Mouse (Mus musculus): ENCODE measurements around the gene Mettl13. TPM values are rescaled to one million over a fixed set of nuclear protein-coding genes. Genes with fewer than 3 reads are reported as not detected.

Gene Mettl13
- polyA plus RNA-seq, 1 experiment from 2014 or later, result 23.4 TPM

DNA sequence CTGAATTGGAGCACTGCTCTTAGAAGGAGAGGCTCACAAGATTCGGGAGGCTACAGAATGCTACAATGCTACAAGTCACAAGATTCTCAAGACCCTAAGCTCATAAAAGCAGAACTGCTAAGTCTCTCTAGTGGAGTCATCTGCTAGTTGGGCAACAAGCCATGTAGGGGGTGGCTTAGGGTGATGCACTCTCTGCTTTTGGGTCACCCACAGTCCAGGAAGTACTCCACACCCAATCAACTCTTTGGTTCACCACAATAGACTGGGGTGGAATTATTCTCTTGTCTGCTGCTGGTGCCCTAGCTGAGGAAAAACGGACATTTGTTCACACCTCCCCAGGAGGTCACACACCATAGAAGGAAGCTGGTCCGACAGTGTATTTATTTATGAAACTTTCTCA is 16.6 kb upstream of the Mettl13 start:
- no peak overlapping the region for H3K4me3 ChIP-seq (replicated peaks)
- no peak for ATAC-seq (ENCODE audit: low FRiP score)
- no peaks in the 10 kb centered on the region for H3K36me3 ChIP-seq (replicated peaks)
- no peak overlapping the region for H3K27ac ChIP-seq
- no peaks in the 10 kb centered on the region for H3K9me3 ChIP-seq
- WGBS, result 60% methylated on average over 3 of the region's 3 CpGs
- no peak overlapping the region for H3K4me2 ChIP-seq
- H3K9ac ChIP-seq, result no peak overlapping the region
- no peaks in the 10 kb centered on the region for H3K27me3 ChIP-seq
- H3K4me1 ChIP-seq, result peaks cover 5% of the 10 kb centered on the region

DNA sequence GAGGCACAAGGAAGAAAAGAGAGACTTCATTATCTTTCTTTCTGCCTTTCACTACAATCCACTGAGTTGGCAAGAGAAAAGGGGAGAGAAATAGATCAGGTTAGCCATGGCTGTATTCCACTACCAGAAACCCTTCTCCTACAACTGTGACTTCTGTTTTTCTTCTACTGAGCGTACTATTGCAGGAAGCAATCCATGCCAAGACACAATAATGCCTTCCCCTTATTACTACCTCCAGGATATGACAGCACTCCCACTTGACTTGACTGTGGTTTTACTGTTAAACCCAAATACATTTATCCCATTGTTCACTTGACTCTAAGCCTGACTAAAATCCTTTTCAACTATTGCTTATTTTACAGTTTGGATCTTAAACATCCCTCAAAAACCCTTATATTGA is 14.9 kb upstream of the Mettl13 start:
- 97% methylated on average over 1 of the region's 1 CpGs for WGBS
- H3K4me2 ChIP-seq, result no peak overlapping the region
- ATAC-seq (ENCODE audit: low FRiP score), result no peak

DNA sequence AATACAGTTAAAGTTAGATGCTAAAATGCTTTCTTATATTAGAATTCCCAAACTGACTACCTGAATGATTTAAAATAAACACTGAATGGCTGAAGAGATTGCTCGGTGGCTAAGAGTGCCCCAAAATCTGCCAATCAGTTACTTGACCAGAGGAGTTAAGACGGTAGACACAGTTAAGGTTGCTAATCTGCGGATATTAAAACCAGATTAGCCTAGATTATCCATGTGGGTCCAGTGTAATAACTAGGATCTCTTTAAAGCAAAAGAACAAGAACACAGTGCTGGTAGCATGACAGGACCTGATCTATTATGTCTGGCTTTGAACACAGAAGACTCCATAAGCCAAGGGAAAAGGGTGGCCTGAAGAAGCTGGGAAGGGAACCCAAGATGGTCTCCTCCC is 5.8 kb upstream of the Mettl13 start:
- ATAC-seq (ENCODE audit: low FRiP score), result no peak
- no peaks in the 10 kb centered on the region for H3K9me3 ChIP-seq
- no peak overlapping the region for H3K27ac ChIP-seq
- H3K4me2 ChIP-seq, result no peak overlapping the region
- no peak overlapping the region for H3K4me3 ChIP-seq (replicated peaks)
- H3K36me3 ChIP-seq (replicated peaks), result no peaks in the 10 kb centered on the region
- H3K27me3 ChIP-seq, result no peaks in the 10 kb centered on the region
- 85% methylated on average over 3 of the region's 3 CpGs for WGBS
- H3K9ac ChIP-seq, result no peak overlapping the region
- no peaks in the 10 kb centered on the region for H3K4me1 ChIP-seq

More for the DNA sequence above, 14.9 kb upstream of the Mettl13 start:
- H3K9me3 ChIP-seq, result no peaks in the 10 kb centered on the region
- H3K36me3 ChIP-seq (replicated peaks), result no peaks in the 10 kb centered on the region
- H3K4me3 ChIP-seq (replicated peaks), result no peak overlapping the region
- no peaks in the 10 kb centered on the region for H3K4me1 ChIP-seq
- no peaks in the 10 kb centered on the region for H3K27me3 ChIP-seq
- H3K27ac ChIP-seq, result no peak overlapping the region
- no peak overlapping the region for H3K9ac ChIP-seq

DNA sequence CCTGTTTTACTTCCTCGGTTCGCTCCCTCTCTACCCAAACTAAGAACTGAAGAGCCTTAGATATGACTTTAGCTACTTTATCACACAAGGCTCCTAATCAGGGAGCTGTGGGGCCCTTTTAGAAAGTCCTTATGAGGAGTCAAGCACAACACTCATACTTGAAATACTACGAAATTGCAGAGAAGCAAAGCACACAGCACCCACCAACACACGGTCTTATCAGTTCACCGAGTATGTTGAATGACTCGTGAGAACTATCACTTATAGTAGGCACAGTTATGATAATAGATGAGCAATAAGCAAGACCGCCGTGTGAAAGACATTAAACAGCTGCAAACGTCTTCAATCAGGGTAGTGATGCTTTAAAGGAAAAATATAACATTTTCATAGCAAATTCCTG is 4.6 kb upstream of the Mettl13 start:
- no peaks in the 10 kb centered on the region for H3K27me3 ChIP-seq
- WGBS, result 91% methylated on average over 9 of the region's 9 CpGs
- no peak for ATAC-seq (ENCODE audit: low FRiP score)

DNA sequence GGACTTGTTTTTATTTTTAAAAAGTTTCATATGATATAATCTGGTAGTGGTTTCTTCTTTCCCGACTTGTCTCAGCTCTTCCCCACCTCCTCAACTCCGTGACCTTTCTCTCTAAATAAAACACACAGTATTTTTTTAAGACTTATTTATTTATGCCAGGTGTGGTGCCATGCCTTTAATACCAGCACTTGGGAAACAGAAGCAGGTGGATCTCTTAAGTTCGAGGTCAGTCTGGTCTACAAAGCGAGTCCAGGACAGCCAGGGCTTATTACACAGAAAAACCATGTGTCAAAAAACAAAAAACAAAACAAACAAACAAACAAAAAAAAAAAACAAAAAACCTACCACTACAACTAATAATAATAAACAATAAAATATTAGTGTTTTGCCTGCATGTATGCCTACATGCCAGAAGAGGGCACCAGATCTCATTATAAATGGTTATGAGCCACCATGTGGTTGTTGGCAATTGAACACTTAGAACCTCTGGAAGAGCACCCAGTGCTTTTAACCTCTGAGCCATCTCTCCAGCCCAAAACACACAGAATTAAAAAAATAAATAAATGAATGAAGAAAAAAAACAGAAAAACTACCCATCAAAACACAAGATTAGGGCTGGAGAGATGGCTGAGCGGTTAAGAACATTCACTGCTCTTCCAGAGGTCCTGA is 1.4 kb upstream of the Mettl13 start:
- H3K27me3 ChIP-seq, result no peaks in the 10 kb centered on the region
- no peak overlapping the region for H3K9ac ChIP-seq
- no peak for ATAC-seq (ENCODE audit: low FRiP score)
- no peak overlapping the region for H3K4me3 ChIP-seq (replicated peaks)
- 74% methylated on average over 5 of the region's 5 CpGs for WGBS
- H3K4me2 ChIP-seq, result no peak overlapping the region
- peaks cover 17% of the 10 kb centered on the region for H3K36me3 ChIP-seq (replicated peaks)
- no peak overlapping the region for H3K27ac ChIP-seq
- peaks cover 16% of the 10 kb centered on the region for H3K4me1 ChIP-seq
- H3K9me3 ChIP-seq, result no peaks in the 10 kb centered on the region

More for the DNA sequence above, 4.6 kb upstream of the Mettl13 start:
- Histone ChIP-seq H3K27ac (no peak overlapping the region), H3K4me1 (peaks cover 3% of the 10 kb centered on the region; the same call in 1 of the 2 replicates), H3K4me2 (no peak overlapping the region), H3K9me3 (no peaks in the 10 kb centered on the region), H3K4me3 (replicated peaks) (no peak overlapping the region), H3K9ac (no peak overlapping the region), H3K36me3 (replicated peaks) (no peaks in the 10 kb centered on the region)

DNA sequence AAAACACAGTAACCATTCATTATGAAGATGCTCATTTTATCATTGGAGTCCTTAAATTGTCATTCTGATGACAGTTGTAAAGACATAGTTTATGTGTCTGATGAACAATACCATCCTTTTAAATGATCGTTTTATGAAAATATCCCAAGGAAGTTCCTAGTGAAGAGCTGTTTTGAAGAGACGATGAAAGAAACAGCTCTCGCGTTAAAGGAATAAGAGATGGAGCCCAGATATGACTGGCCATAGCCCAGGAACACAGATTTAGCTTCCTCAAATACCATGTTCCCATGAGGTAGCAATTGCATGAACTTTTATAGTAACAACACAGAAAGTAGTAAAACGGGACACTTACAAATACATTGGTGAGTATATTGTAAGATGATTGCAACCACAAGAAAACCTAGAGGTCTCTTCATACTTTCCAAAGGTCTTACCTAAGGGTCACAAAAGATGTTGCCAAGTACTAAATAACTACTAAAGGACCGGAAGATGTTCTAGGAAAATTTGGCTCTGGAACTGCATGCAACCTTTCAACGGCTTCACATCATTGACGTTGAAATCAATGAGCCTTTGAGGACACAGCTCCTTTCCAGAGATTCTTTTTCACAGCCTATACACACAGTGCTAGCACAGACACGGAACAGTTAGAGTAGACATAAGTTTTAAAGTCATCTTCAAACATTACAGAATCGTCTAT is 714 bp upstream of the Mettl13 start:
- Histone ChIP-seq H3K9me3 (no peaks in the 10 kb centered on the region), H3K4me3 (replicated peaks) (peak overlapping the region; percentile 71), H3K4me1 (peaks cover 16% of the 10 kb centered on the region), H3K9ac (peak overlapping the region; percentile 72; the same call in 1 of the 2 replicates), H3K4me2 (peak overlapping the region; percentile 93), H3K36me3 (replicated peaks) (peaks cover 24% of the 10 kb centered on the region), H3K27me3 (no peaks in the 10 kb centered on the region), H3K27ac (peak overlapping the region; percentile 54)
- 69% methylated on average over 10 of the region's 10 CpGs for WGBS
- no peak for ATAC-seq (ENCODE audit: low FRiP score)

DNA sequence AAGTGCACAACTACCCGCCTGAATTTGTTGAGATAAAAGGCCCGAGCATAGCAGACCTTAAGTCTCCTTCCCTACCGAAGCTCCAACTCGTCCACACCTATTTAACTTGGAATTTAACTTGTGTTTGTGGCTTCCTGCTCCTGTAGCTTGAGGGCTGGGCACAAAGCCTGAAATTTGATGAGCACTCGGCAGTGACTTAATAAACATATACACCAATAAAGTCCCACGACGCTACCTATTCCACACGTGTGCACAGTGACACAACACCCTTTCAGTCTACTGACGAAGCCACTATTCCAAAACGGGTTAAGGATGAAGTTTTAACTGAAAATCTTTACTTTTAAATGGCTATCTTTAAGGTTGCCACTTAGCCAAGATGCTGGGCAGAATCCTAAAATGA is 744 bp downstream of the Mettl13 start:
- Histone ChIP-seq H3K9ac (peak overlapping the region; percentile 72), H3K9me3 (no peaks in the 10 kb centered on the region), H3K27ac (no peak overlapping the region), H3K4me1 (peaks cover 16% of the 10 kb centered on the region), H3K4me3 (replicated peaks) (peak overlapping the region; percentile 71), H3K27me3 (no peaks in the 10 kb centered on the region), H3K4me2 (peak overlapping the region; percentile 93), H3K36me3 (replicated peaks) (peaks cover 36% of the 10 kb centered on the region)
- WGBS, result 14% methylated on average over 10 of the region's 10 CpGs
- ATAC-seq (ENCODE audit: low FRiP score), result no peak

DNA sequence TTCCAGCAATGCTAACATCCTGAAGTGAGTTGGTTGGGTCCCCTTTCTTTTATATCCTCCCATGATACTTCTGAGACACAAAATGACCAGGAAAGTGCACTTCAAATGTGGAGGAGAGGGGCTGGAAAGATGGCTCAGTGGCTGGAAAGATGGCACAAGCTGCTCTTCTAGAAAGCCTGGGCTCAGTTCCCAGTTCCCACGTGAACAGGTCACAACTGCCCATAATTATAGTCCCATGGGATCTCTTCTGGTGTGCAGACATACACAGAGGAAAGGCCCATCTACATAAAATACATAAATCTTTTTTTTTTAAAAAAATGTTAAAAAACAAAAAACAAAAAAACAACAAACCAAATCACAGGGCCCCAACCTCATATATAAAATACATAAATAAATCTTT is 5.1 kb downstream of the Mettl13 start:
- H3K4me3 ChIP-seq (replicated peaks), result no peak overlapping the region
- H3K9ac ChIP-seq, result no peak overlapping the region
- H3K4me2 ChIP-seq, result no peak overlapping the region
- H3K9me3 ChIP-seq, result no peaks in the 10 kb centered on the region
- ATAC-seq (ENCODE audit: low FRiP score), result no peak
- peaks cover 78% of the 10 kb centered on the region for H3K36me3 ChIP-seq (replicated peaks)
- H3K27ac ChIP-seq, result no peak overlapping the region
- 84% methylated on average over 1 of the region's 1 CpGs for WGBS
- no peaks in the 10 kb centered on the region for H3K27me3 ChIP-seq
- peaks cover 13% of the 10 kb centered on the region for H3K4me1 ChIP-seq

DNA sequence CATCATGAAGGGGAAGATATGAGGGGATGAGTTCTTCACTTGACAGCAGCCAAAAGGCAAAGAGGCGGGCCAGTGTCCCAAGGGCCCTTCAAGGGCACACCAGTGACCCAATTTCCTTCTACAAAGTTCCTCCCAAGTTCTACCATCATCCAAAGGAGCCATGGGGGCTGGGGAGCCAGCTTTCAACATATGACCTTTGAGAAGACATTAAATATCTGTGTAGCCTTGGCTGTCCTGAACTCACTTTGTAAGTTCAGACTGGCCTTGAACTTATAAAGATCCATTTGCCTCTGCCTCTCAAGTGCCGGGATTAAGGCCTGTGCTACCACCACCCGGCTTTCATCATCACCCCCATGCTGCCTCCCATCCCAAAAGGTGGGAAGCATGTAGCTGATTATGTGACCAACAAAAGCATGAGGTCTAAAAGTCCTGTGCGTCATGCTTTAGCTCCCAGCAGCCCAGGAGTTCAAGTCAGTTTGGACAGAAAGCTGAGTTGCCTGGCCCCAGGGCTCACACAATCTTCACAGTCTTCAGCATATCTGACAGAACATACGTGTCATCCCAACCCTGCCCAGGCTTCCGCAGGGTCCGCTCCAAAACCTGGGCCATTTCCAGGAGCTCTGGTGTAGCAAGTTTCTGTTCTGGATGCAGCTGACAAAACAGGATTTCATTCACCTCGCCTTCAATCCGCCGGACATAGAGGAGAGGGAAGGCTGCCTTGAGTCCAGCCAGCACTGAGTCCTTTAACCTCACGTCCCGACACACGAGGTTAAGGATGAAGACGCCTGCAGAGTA is 14.4 kb downstream of the Mettl13 start:
- H3K4me3 ChIP-seq (replicated peaks), result no peak overlapping the region
- ATAC-seq (ENCODE audit: low FRiP score), result no peak
- no peak overlapping the region for H3K4me2 ChIP-seq
- no peaks in the 10 kb centered on the region for H3K27me3 ChIP-seq
- H3K9ac ChIP-seq, result no peak overlapping the region
- no peak overlapping the region for H3K27ac ChIP-seq
- H3K4me1 ChIP-seq, result no peaks in the 10 kb centered on the region
- peaks cover 65% of the 10 kb centered on the region for H3K36me3 ChIP-seq (replicated peaks)
- H3K9me3 ChIP-seq, result no peaks in the 10 kb centered on the region
- WGBS, result 95% methylated on average over 14 of the region's 14 CpGs

DNA sequence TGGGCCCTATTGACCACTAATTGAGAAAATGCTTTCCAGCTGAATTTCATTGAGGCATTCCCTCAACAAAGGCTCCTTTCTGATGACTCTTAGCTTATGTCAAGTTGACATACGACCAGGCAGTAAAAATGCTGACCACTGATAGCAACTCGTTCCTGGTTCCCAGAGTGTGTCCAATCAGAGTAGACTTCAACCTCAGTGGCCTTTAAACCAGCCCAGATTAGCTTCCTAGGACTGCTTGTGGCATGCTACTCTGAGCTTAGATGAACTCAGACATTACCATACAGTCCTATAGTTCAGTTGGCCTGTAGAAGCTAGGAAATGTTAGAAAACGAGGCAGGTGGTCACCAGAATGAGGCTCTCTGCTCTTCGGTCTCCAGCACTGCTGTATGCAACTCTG is 16.0 kb downstream of the Mettl13 start:
- no peak overlapping the region for H3K9ac ChIP-seq
- H3K4me3 ChIP-seq (replicated peaks), result no peak overlapping the region
- H3K27ac ChIP-seq, result no peak overlapping the region
- H3K4me1 ChIP-seq, result no peaks in the 10 kb centered on the region
- WGBS, result 89% methylated on average over 4 of the region's 4 CpGs
- peaks cover 60% of the 10 kb centered on the region for H3K36me3 ChIP-seq (replicated peaks)
- H3K27me3 ChIP-seq, result no peaks in the 10 kb centered on the region
- H3K4me2 ChIP-seq, result no peak overlapping the region
- H3K9me3 ChIP-seq, result no peaks in the 10 kb centered on the region
- no peak for ATAC-seq (ENCODE audit: low FRiP score)

DNA sequence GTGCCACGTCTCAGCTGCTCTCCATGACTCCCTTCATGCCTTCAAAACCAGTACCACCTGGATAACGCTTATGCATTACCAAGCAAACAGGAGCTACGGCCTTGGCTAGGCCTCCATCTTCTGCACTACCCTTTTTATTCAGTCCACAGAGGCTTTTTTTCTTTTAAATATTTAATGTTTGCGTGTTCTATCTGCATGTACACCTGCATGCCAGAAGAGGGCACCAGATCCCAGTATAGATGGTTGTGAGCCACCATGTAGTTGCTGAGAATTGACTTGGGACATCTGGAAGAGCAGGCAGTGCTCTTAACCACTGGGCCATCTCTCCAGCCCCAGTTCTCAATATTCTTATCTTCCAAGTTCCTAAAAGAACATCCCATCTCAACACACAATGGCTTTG is 16.8 kb downstream of the Mettl13 start:
- no peak for ATAC-seq (ENCODE audit: low FRiP score)
- no peaks in the 10 kb centered on the region for H3K9me3 ChIP-seq
- no peak overlapping the region for H3K9ac ChIP-seq
- no peak overlapping the region for H3K27ac ChIP-seq
- H3K4me2 ChIP-seq, result no peak overlapping the region
- no peaks in the 10 kb centered on the region for H3K27me3 ChIP-seq
- WGBS, result 68% methylated on average over 4 of the region's 4 CpGs
- peaks cover 52% of the 10 kb centered on the region for H3K36me3 ChIP-seq (replicated peaks)
- H3K4me3 ChIP-seq (replicated peaks), result no peak overlapping the region
- no peaks in the 10 kb centered on the region for H3K4me1 ChIP-seq

DNA sequence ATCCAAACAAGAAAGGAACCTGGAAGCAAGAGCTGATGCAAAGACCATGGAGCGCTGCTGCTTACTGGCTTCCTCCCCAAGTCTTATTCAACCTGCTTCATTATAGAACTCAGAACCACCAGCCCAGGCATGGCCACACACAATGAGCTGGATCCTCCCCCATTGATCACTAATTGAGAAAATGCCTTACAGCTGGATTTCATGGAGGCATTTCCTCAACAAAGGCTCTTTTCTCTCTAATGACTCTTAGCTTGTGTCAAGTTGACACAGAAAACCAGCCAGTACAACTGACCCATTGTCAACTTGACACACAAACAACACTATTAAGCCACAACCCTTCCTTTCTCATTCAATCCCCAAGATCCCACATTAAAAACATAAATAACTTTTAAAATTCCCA is 17.7 kb downstream of the Mettl13 start:
- WGBS, result 32% methylated on average over 1 of the region's 1 CpGs
- Histone ChIP-seq H3K27ac (no peak overlapping the region), H3K9ac (no peak overlapping the region), H3K9me3 (no peaks in the 10 kb centered on the region), H3K4me2 (no peak overlapping the region), H3K27me3 (no peaks in the 10 kb centered on the region), H3K36me3 (replicated peaks) (peaks cover 43% of the 10 kb centered on the region), H3K4me3 (replicated peaks) (no peak overlapping the region), H3K4me1 (no peaks in the 10 kb centered on the region)
- ATAC-seq (ENCODE audit: low FRiP score), result no peak

Measured in forebrain, embryonic 12.5 days (tissue).